Mouse (Mus musculus) thymus, postnatal 10 days (tissue): ENCODE data around the gene Ntsr1.

ENCODE experiments used
- DNase-seq, 2 experiments: peaks; one replicate each; pipeline ENCODE4 v3.0.0; 2021; ENCODE audit warnings: low spot score in 2 of 2

The Ntsr1 gene

DNA sequence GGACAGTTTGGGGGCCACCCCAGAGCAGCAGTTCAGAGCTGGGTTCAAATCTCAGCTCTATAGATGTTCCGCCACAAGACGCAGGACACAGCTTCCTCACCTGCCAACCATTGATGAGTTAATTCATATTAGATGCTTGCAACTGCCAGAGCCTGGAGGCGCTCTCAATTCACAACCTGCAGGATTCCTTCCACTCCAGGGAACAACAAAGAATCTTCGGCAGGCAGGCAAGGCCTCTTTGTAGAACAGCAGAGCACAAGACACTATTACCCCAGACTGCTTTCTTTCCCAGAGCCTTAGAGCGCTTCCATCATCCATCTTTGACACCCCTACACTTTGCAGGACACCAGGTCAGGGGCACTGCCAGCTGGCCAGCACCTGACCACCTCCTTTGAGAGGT, 6.5 kb downstream of the Ntsr1 start:
- DNase-seq, result no peak

GRCm38 (mm10) chr2:180508455-180509115, 8.8 kb downstream of the Ntsr1 start:
- no peak for DNase-seq

DNA sequence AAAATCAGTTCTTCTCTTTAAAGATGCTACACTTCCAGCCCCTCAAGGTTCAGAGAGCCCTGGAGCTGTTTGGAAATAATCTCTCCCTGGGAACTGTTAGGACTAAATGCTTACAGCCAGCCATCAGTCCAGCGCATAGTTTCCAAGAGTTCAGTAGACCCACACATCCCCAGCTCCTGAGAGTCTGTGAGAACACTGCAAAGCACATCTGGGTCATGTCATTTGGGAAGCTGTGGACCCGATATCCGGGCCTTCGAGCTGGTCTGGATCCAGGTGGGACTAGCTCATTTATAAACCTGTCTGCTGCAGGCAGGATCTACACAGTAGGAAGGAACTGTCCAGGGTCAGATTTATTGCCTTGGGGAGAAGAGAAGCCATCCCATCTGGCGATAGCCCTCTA, 11.1 kb downstream of the Ntsr1 start:
- DNase-seq, result no peak

- no peak for DNase-seq
Observed at GRCm38 (mm10) chr2:180511875-180512661, 12.3 kb downstream of the Ntsr1 start.

- no peak for DNase-seq
Observed at GRCm38 (mm10) chr2:180513019-180513418, 13.2 kb downstream of the Ntsr1 start.

DNA sequence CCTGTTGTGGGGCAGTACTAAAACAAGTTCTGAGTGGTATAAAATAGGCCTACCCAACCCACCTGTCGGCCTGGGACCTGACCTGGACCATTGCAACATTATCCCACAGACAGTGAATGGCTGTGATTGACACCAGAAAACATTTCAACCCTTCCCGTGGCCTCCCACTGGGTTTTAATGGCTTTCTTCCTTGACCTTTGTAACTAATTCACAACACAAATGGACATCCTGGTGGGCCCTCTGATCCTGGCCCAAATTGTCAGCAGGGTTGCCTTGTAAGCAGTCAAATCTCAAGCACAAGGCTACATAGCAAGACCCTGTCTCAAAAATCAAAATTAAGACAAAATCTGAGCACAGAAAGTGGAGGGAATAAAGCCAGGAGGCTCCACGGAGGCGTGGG, 14.1 kb downstream of the Ntsr1 start:
- DNase-seq, result no peak

DNA sequence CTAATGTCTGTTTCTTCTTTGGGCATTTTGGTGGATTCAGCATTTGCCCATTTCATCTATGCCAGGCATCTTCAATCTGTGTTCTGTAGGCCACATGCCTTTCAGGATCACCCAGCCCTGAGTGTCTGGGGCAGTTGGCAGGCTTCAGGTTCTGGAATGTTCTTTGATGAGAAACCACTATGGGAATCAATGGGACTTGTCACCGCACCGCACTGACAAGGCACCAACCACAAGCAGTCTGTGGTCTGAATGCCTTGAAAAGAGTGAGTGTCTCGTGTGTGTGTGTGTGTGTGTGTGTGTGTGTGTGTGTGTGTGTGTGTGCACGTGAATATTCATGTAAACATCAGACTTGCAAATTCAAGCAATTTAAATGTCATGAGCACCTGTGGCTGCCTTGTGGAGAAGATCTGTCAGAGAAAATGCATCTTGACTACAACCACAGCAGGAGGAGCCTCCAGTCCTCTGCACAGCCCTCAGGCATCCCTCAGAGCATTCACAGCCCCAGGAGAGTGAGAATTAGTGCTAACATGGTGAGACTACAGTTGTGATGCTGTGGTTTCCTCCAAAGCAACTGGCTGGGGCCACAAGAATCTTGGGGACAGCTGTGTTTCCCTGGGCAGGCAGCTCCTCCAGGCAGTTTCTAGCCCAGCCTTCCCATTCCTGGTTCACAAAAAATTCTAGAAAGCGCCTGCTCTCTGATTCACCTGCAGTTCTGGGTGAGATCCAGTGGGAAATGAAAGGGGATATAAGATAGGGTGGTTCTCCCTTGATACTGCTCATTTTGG, 21.9 kb downstream of the Ntsr1 start:
- DNase-seq, result no peak

DNA sequence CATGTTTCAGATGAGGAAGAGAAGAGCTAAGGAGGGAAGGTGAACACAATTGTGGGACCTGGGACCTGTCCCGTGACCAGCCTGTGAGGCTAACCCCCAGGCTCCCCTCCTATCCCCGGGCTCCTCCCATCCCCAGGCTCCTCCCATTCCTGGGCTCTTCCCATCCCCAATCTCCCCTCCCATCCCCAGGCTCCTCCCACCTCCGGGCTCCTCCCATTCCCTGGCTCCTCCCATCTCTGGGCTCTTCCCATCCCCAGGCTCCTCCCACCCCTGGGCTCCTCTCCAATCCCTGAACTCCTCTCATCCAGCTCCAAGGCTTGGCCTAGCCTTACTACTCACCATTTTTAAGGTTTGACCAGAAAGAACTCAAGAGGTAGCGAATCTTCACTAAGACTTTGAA, 23.0 kb downstream of the Ntsr1 start:
- no peak for DNase-seq

- no peak for DNase-seq
Observed at GRCm38 (mm10) chr2:180527447-180527846, 27.7 kb downstream of the Ntsr1 start.

GRCm38 (mm10) chr2:180527883-180528282, 28.1 kb downstream of the Ntsr1 start:
- DNase-seq, result no peak

GRCm38 (mm10) chr2:180530130-180530529, 30.4 kb downstream of the Ntsr1 start:
- no peak for DNase-seq

GRCm38 (mm10) chr2:180530584-180530983, 30.8 kb downstream of the Ntsr1 start:
- DNase-seq, result no peak

DNA sequence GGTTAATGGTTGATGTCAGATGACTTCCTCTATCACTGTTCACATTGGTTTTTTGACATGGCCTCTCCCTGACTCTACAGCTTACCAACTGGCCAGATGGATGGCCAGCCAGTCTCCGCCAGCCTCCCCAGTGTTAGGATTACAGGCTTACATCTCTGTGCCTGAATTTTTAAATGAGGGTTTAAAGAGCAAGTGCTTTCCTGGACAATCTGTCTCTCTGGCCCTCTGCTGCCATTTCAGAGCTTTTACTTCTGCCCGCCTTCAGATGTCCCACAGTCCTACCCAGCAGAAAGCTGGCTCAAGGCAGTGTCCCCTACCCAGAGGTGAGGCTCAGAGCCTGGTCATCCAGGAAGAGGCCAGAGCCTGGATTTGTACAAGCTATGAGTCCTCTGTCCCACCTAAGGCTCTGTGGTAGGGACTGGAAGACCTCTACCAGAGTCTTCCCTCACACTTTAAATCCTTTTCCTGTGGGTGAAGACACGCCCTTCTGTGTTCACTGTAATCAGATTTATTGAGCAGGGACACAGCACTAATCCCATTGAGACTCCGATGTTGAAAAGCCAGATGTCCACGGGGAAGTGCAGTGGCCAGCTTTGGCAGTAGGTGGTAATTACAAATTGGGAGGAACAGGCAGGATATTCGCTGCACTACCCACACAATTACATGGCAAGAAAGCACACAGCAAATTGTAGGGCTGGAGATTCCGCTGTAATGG, 32.1 kb downstream of the Ntsr1 start:
- DNase-seq, result no peak

DNA sequence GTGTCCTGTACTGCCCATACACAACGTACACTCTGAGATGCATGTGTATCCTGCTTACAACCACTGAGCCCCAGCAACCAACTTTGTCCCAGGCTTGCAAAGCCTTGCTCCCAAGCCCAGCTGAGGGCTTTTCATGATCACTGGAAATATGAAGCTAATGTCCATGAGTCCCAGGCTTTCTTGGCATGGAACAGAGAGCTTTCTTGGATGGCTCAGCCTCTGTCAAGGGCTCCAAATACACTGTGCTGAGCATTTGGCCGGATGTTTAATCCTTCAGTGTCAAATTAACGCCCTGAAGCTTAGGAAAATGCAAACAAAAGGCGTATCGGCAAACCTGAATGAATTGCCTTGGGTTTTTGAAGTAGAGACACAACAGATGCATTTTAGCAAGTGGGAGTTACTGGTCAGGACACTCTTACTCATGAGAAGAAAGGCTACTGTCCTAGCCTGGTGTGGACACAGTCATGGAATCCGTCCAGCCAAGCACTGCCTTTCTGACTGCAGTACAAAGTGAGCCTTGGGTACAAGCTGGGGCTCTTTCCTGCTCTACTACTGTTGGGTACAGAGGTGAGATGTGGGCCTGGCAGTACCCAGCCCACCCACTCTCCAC, 32.7 kb downstream of the Ntsr1 start:
- DNase-seq, result no peak

DNA sequence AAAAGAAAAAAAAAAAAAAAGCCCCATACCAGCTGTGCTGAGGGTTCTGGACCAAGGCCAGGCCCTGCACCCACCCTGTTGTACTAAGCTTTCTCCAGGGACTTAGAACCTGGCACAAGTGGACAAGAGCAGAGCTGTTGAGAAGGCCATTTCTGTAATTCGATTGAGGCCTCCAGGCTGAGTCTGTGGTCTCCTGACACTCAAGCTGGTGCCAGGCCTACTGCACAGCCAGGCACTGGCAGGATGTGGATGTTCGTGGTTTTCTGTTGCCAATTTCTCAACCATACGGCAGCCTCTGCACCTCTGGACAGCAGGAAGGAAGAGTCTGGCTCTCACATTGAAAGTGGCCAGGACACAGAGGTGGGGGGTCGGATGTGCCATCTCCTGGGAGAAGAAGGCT, 33.5 kb downstream of the Ntsr1 start:
- DNase-seq, result no peak

DNA sequence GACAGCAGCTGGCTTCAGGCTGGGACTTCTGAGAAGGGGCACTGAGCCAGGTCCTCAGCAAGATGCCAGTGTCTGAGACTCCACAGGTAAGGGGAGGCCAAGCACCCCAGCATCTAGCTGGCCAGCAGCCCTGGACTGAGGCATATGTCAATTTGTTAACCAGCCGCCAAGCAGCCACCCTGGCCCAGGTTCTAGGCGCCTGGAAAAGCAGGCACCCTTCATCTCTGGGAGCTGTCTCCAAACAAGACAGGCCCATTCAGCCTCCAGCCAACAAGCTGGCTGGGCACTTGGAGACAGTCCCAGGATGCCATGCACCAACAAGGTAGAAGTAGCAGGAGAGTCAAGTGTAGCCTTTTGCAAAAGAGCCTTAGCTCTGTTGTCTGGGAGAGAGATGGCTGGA, 43.9 kb downstream of the Ntsr1 start:
- no peak for DNase-seq

- DNase-seq, result no peak
Observed at GRCm38 (mm10) chr2:180545046-180545445, 45.3 kb downstream of the Ntsr1 start.

DNA sequence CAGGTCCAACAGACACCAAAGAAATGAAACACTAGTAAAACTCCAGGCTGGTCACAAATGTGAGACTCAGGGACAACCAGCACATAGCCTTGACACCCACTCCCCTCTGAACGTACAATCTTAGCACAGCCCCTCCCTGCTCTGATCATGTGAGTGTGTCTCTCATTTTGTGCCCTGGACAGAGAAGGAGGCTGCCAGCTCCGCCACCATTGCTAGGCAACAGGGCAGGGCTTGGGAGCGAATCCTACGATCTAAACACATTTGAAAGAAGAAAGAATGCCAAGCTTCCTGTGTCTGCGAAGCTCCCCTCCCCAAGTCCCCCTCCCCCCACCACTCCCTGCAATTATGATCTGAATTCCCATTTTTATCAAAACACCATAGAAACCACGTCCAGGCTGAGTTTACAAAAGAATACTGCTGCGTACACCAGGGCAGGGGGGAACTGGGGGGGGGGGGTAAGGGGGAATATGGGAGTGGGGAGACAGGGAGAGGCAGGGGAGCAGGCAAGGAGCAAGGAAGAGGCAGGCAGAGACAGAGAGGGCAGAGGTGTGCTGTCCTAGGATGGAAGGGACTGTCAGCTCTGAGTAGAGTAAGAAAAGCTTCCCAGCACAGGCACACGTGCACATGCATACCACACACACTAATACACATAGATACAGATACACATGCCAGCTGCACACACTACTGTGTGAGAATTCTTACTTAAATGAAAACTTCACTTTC, 47.8 kb downstream of the Ntsr1 start:
- no peak for DNase-seq

GRCm38 (mm10) chr2:180552340-180552739, 52.6 kb downstream of the Ntsr1 start:
- no peak for DNase-seq

DNA sequence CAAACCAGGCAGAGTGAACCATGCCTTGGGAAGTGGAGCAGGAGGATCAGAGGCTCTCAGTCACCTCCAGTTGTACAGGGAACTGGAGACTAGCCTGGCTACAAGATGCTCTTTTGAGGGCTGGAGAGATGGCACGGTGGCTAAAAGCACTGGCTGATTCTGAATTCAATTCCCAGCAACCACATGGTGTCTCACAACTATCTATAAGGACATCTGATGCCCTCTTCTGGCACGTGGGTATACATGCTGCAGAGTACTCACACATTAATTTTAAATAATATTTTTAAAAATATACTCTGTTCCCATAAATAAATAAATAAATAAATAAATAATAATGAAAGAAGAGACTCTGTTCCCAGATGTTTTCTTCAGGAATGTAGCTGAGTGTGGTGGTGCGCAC, 55.4 kb downstream of the Ntsr1 start:
- no peak for DNase-seq

DNA sequence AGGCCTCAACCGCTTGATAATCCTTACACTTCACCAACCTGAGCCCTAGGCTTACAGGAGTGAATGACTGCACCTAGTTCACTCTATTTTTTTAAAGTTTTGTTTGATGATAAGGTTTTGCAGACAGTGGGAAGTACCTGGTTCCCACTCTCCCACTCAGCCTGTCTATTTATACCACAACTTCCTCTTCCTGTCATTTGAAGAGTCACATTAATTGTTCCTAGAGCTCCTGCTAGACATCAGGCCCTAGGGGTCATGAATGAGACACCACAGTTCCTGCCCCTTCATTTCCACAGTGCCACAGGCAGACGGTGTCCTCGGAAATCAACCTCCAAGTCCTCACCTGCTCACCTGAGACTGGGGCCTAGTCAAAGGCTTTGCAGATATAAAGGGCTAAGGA, 56.7 kb downstream of the Ntsr1 start:
- no peak for DNase-seq
